Mouse (Mus musculus): ENCODE measurements at regions not wholly inside any gene's neighbourhood (a gene's known extent, or its start where the extent isn't known, plus 50 kb on each side); places are given as distances from the start of the nearest gene placed in this dataset.

- no peaks in the 10 kb centered on the region for H3K9me3 ChIP-seq
- H3K27me3 ChIP-seq (replicated peaks) = peaks cover 2% of the 10 kb centered on the region
- H3K4me3 ChIP-seq (replicated peaks) = no peak overlapping the region
- no peaks in the 10 kb centered on the region for H3K36me3 ChIP-seq (replicated peaks; ENCODE audit: low read length)
- no peaks in the 10 kb centered on the region for H3K4me1 ChIP-seq
- no peak for TF ChIP-seq FLI1 (IDR thresholded peaks at IDR 0.05; ENCODE audit: low read length)
- no peak for TF ChIP-seq GATA1 (IDR thresholded peaks at IDR 0.05; ENCODE audit: borderline replicate concordance, low read length)
Measured at GRCm38 (mm10) chr2:9614415-9614814, 266.6 kb upstream of the 4930412O13Rik start.

GRCm38 (mm10) chr2:9616292-9616691 is 264.8 kb upstream of the 4930412O13Rik start:
- H3K4me3 ChIP-seq (replicated peaks) = no peak overlapping the region
- peaks cover 2% of the 10 kb centered on the region for H3K27me3 ChIP-seq (replicated peaks)
- TF ChIP-seq FLI1 (IDR thresholded peaks at IDR 0.05; ENCODE audit: low read length) (no peak), GATA1 (IDR thresholded peaks at IDR 0.05; ENCODE audit: borderline replicate concordance, low read length) (no peak)
- H3K36me3 ChIP-seq (replicated peaks; ENCODE audit: low read length) = no peaks in the 10 kb centered on the region
- no peaks in the 10 kb centered on the region; the same call in 1 of the 2 replicates for H3K9me3 ChIP-seq
- no peaks in the 10 kb centered on the region for H3K4me1 ChIP-seq

- H3K4me3 ChIP-seq (replicated peaks) = no peak overlapping the region
- no peaks in the 10 kb centered on the region for H3K36me3 ChIP-seq (replicated peaks; ENCODE audit: low read length)
- H3K9me3 ChIP-seq = peaks cover 4% of the 10 kb centered on the region; the same call in 1 of the 2 replicates
- H3K27me3 ChIP-seq (replicated peaks) = peaks cover 2% of the 10 kb centered on the region
- H3K4me1 ChIP-seq = no peaks in the 10 kb centered on the region
- TF ChIP-seq GATA1 (IDR thresholded peaks at IDR 0.05; ENCODE audit: borderline replicate concordance, low read length) (no peak), FLI1 (IDR thresholded peaks at IDR 0.05; ENCODE audit: low read length) (no peak)
Measured at GRCm38 (mm10) chr2:9620303-9621244, 260.5 kb upstream of the 4930412O13Rik start.

- Histone ChIP-seq H3K4me1 (no peaks in the 10 kb centered on the region), H3K4me3 (replicated peaks) (no peak overlapping the region), H3K36me3 (replicated peaks; ENCODE audit: low read length) (no peaks in the 10 kb centered on the region), H3K27me3 (replicated peaks) (no peaks in the 10 kb centered on the region), H3K9me3 (peaks cover 4% of the 10 kb centered on the region; the same call in 1 of the 2 replicates)
- no peak for TF ChIP-seq GATA1 (IDR thresholded peaks at IDR 0.05; ENCODE audit: borderline replicate concordance, low read length)
- TF ChIP-seq FLI1 (IDR thresholded peaks at IDR 0.05; ENCODE audit: low read length) = no peak
Measured at GRCm38 (mm10) chr2:9623702-9624101, 257.4 kb upstream of the 4930412O13Rik start.

GRCm38 (mm10) chr2:9628026-9628425 is 253.0 kb upstream of the 4930412O13Rik start:
- Histone ChIP-seq H3K9me3 (0 out of 2 replicates have a peak, but pooled peaks cover 1% of the 10 kb centered on the region), H3K4me3 (replicated peaks) (no peak overlapping the region), H3K27me3 (replicated peaks) (no peaks in the 10 kb centered on the region), H3K4me1 (no peaks in the 10 kb centered on the region), H3K36me3 (replicated peaks; ENCODE audit: low read length) (no peaks in the 10 kb centered on the region)
- TF ChIP-seq GATA1 (IDR thresholded peaks at IDR 0.05; ENCODE audit: borderline replicate concordance, low read length) (no peak), FLI1 (IDR thresholded peaks at IDR 0.05; ENCODE audit: low read length) (no peak)

GRCm38 (mm10) chr2:9632719-9633446 is 248.2 kb upstream of the 4930412O13Rik start:
- H3K9me3 ChIP-seq = 0 out of 2 replicates have a peak, but pooled peaks cover 7% of the 10 kb centered on the region
- H3K27me3 ChIP-seq (replicated peaks) = peaks cover 6% of the 10 kb centered on the region
- no peak overlapping the region for H3K4me3 ChIP-seq (replicated peaks)
- no peaks in the 10 kb centered on the region for H3K36me3 ChIP-seq (replicated peaks; ENCODE audit: low read length)
- TF ChIP-seq GATA1 (IDR thresholded peaks at IDR 0.05; ENCODE audit: borderline replicate concordance, low read length) = no peak
- TF ChIP-seq FLI1 (IDR thresholded peaks at IDR 0.05; ENCODE audit: low read length) = no peak
- H3K4me1 ChIP-seq = no peaks in the 10 kb centered on the region

- Histone ChIP-seq H3K4me3 (replicated peaks) (no peak overlapping the region), H3K27me3 (replicated peaks) (peaks cover 2% of the 10 kb centered on the region), H3K9me3 (no peaks in the 10 kb centered on the region), H3K36me3 (replicated peaks; ENCODE audit: low read length) (no peaks in the 10 kb centered on the region), H3K4me1 (no peaks in the 10 kb centered on the region)
- TF ChIP-seq GATA1 (IDR thresholded peaks at IDR 0.05; ENCODE audit: borderline replicate concordance, low read length) (no peak), FLI1 (IDR thresholded peaks at IDR 0.05; ENCODE audit: low read length) (no peak)
Measured at GRCm38 (mm10) chr2:9639262-9639661, 241.8 kb upstream of the 4930412O13Rik start.

GRCm38 (mm10) chr2:9641629-9642028 is 239.4 kb upstream of the 4930412O13Rik start:
- Histone ChIP-seq H3K9me3 (no peaks in the 10 kb centered on the region), H3K4me3 (replicated peaks) (no peak overlapping the region), H3K27me3 (replicated peaks) (no peaks in the 10 kb centered on the region), H3K36me3 (replicated peaks; ENCODE audit: low read length) (no peaks in the 10 kb centered on the region), H3K4me1 (no peaks in the 10 kb centered on the region)
- TF ChIP-seq GATA1 (IDR thresholded peaks at IDR 0.05; ENCODE audit: borderline replicate concordance, low read length) (no peak), FLI1 (IDR thresholded peaks at IDR 0.05; ENCODE audit: low read length) (no peak)

- no peaks in the 10 kb centered on the region for H3K36me3 ChIP-seq (replicated peaks; ENCODE audit: low read length)
- H3K9me3 ChIP-seq = no peaks in the 10 kb centered on the region
- H3K4me3 ChIP-seq (replicated peaks) = no peak overlapping the region
- H3K4me1 ChIP-seq = no peaks in the 10 kb centered on the region
- TF ChIP-seq FLI1 (IDR thresholded peaks at IDR 0.05; ENCODE audit: low read length) = no peak
- TF ChIP-seq GATA1 (IDR thresholded peaks at IDR 0.05; ENCODE audit: borderline replicate concordance, low read length) = no peak
- H3K27me3 ChIP-seq (replicated peaks) = no peaks in the 10 kb centered on the region
Measured at GRCm38 (mm10) chr2:9642411-9642810, 238.6 kb upstream of the 4930412O13Rik start.

GRCm38 (mm10) chr2:9646466-9646865 is 234.6 kb upstream of the 4930412O13Rik start:
- Histone ChIP-seq H3K9me3 (no peaks in the 10 kb centered on the region), H3K4me3 (replicated peaks) (no peak overlapping the region), H3K27me3 (replicated peaks) (no peaks in the 10 kb centered on the region), H3K36me3 (replicated peaks; ENCODE audit: low read length) (no peaks in the 10 kb centered on the region), H3K4me1 (no peaks in the 10 kb centered on the region)
- TF ChIP-seq GATA1 (IDR thresholded peaks at IDR 0.05; ENCODE audit: borderline replicate concordance, low read length) (no peak), FLI1 (IDR thresholded peaks at IDR 0.05; ENCODE audit: low read length) (no peak)
